Mouse (Mus musculus) C2C12 (cell line): ENCODE measurements around the gene Fars2. TPM values are rescaled to one million over a fixed set of nuclear protein-coding genes. Genes with fewer than 3 reads are reported as not detected.
A peak's percentile ranks its signal among the peaks of the same experiment; 100 is the strongest.

Experiments
- H3K27me3 ChIP-seq: one replicate; pipeline ENCODE4 v1.6.1; 2011; ENCODE audit not compliant: control insufficient read depth, insufficient read depth, insufficient read length
- H3K36me3 ChIP-seq: one replicate; pipeline ENCODE4 v1.6.1; 2011; ENCODE audit not compliant: control insufficient read depth, insufficient read depth
- H3K4me3 ChIP-seq: one replicate; pipeline ENCODE4 v1.5.1; 2011; ENCODE audit warnings: mild to moderate bottlenecking, control low read depth; ENCODE audit not compliant: poor library complexity, insufficient read depth, severe bottlenecking
- H3K79me2 ChIP-seq: one replicate; pipeline ENCODE4 v1.6.1; 2011; ENCODE audit not compliant: control insufficient read depth, insufficient read depth
- H3K79me3 ChIP-seq: one replicate; pipeline ENCODE4 v1.6.1; 2011; ENCODE audit warnings: low read depth, control low read depth
- H3ac ChIP-seq: one replicate; pipeline ENCODE3; 2011; ENCODE audit warnings: low read depth; ENCODE audit not compliant: control insufficient read depth, insufficient read length
- CEBPB ChIP-seq: IDR thresholded peaks from one replicate; pipeline ENCODE4 v1.6.1; 2011; ENCODE audit warnings: low read depth, mild to moderate bottlenecking, control low read depth, moderate library complexity
- CTCF ChIP-seq: IDR thresholded peaks from one replicate; pipeline ENCODE4 v1.5.1; 2011; ENCODE audit not compliant: control insufficient read depth, insufficient read depth, insufficient read length
- FOSL1 ChIP-seq: IDR thresholded peaks from one replicate; pipeline ENCODE4 v1.8.0; 2011; ENCODE audit warnings: mild to moderate bottlenecking, low read length; ENCODE audit not compliant: poor library complexity, insufficient read depth, severe bottlenecking
- MAX ChIP-seq: IDR thresholded peaks from one replicate; pipeline ENCODE4 v1.6.1; 2011; ENCODE audit warnings: mild to moderate bottlenecking, control low read depth
- MYOD1 ChIP-seq: IDR thresholded peaks from one replicate; pipeline ENCODE4 v1.6.1; 2011; ENCODE audit warnings: low read depth; ENCODE audit not compliant: control insufficient read depth, insufficient read length
- MYOG ChIP-seq: IDR thresholded peaks from one replicate; pipeline ENCODE4 v1.6.1; 2011; ENCODE audit not compliant: control insufficient read depth, insufficient read length; ENCODE audit errors: extremely low read depth
- USF1 ChIP-seq: IDR thresholded peaks from one replicate; pipeline ENCODE4 v1.6.1; 2011; ENCODE audit warnings: low read depth, mild to moderate bottlenecking, control low read depth, moderate library complexity
- polyA plus RNA-seq: library from polyadenylated mRNA; unstranded; fragments of >200 nt; fragmentation: generic; extraction: Trizol; gene quantifications from one replicate; pipeline ENCODE4 v1.2.1, GENCODE M21; 2012; ENCODE audit warnings: missing spikeins

Gene Fars2
- polyA plus RNA-seq, 1 experiment: 25.9 TPM

- Histone ChIP-seq H3K79me2 (no peaks in the 10 kb centered on the region), H3K4me3 (no peak overlapping the region), H3K36me3 (no peaks in the 10 kb centered on the region), H3K27me3 (no peaks in the 10 kb centered on the region), H3K79me3 (no peaks in the 10 kb centered on the region), H3ac (no peak overlapping the region)
- TF ChIP-seq USF1 (no peak), MYOG (no peak), CTCF (no peak), CEBPB (no peak), MYOD1 (no peak), FOSL1 (no peak), MAX (no peak)
These were observed 156.3 kb downstream of the Fars2 start for GRCm38 (mm10) chr13:36273497-36273896.

- no peaks in the 10 kb centered on the region for H3K79me2 ChIP-seq
- H3K4me3 ChIP-seq: no peak overlapping the region
- H3ac ChIP-seq: no peak overlapping the region
- H3K36me3 ChIP-seq: no peaks in the 10 kb centered on the region
- no peak for TF ChIP-seq USF1
- no peak for TF ChIP-seq MYOG
- no peak for TF ChIP-seq CTCF
- no peak for TF ChIP-seq MAX
- TF ChIP-seq CEBPB: no peak
- no peak for TF ChIP-seq FOSL1
- no peak for TF ChIP-seq MYOD1
- H3K79me3 ChIP-seq: no peaks in the 10 kb centered on the region
- no peaks in the 10 kb centered on the region for H3K27me3 ChIP-seq
These were observed 159.0 kb downstream of the Fars2 start for GRCm38 (mm10) chr13:36276194-36276593.

GRCm38 (mm10) chr13:36282018-36282417, 164.8 kb downstream of the Fars2 start:
- Histone ChIP-seq H3K4me3 (no peak overlapping the region), H3K36me3 (no peaks in the 10 kb centered on the region), H3ac (no peak overlapping the region), H3K79me2 (no peaks in the 10 kb centered on the region), H3K79me3 (no peaks in the 10 kb centered on the region), H3K27me3 (no peaks in the 10 kb centered on the region)
- TF ChIP-seq FOSL1 (no peak), CTCF (peak; percentile 48)

- no peaks in the 10 kb centered on the region for H3K79me2 ChIP-seq
- no peak overlapping the region for H3ac ChIP-seq
- no peaks in the 10 kb centered on the region for H3K27me3 ChIP-seq
- no peak overlapping the region for H3K4me3 ChIP-seq
- TF ChIP-seq FOSL1 (no peak), MYOG (no peak), CTCF (no peak), MAX (no peak), MYOD1 (no peak), CEBPB (no peak), USF1 (no peak)
- H3K36me3 ChIP-seq: no peaks in the 10 kb centered on the region
- no peaks in the 10 kb centered on the region for H3K79me3 ChIP-seq
These were observed 165.8 kb downstream of the Fars2 start for GRCm38 (mm10) chr13:36282785-36283544.

GRCm38 (mm10) chr13:36283545-36284067, 166.4 kb downstream of the Fars2 start:
- Histone ChIP-seq H3K79me3 (no peaks in the 10 kb centered on the region), H3K79me2 (no peaks in the 10 kb centered on the region), H3K36me3 (no peaks in the 10 kb centered on the region), H3K4me3 (no peak overlapping the region), H3ac (no peak overlapping the region), H3K27me3 (no peaks in the 10 kb centered on the region)
- no peak for TF ChIP-seq MYOD1
- no peak for TF ChIP-seq CTCF
- no peak for TF ChIP-seq MAX
- no peak for TF ChIP-seq MYOG
- TF ChIP-seq USF1: no peak
- no peak for TF ChIP-seq FOSL1
- TF ChIP-seq CEBPB: no peak

- H3ac ChIP-seq: no peak overlapping the region
- no peaks in the 10 kb centered on the region for H3K79me3 ChIP-seq
- no peaks in the 10 kb centered on the region for H3K27me3 ChIP-seq
- no peak overlapping the region for H3K4me3 ChIP-seq
- no peaks in the 10 kb centered on the region for H3K79me2 ChIP-seq
- no peaks in the 10 kb centered on the region for H3K36me3 ChIP-seq
- TF ChIP-seq MYOG: no peak
- no peak for TF ChIP-seq FOSL1
- TF ChIP-seq MYOD1: no peak
- TF ChIP-seq MAX: no peak
These were observed 166.9 kb downstream of the Fars2 start for GRCm38 (mm10) chr13:36284097-36284496.
